Mouse (Mus musculus) forebrain, embryonic 14.5 days (tissue): ENCODE data around the gene Sdk2. TPM values are rescaled to one million over a fixed set of nuclear protein-coding genes. Genes with fewer than 3 reads are reported as not detected.

Experiments used
- ATAC-seq: fragments of 200-750 bp; cut with Nextera tagmentation; 2 replicates; pipeline ENCODE4 v1.8.0; 2017; ENCODE audit warnings: mild to moderate bottlenecking, moderate library complexity
- DNase-seq: peaks from one replicate; pipeline ENCODE4 v3.0.0-alpha.2; 2015; ENCODE audit warnings: low spot score
- H3K27ac ChIP-seq: fragments of 300-500 bp; sonication (generic); 2 replicates; pipeline ENCODE4 v1.5.1; 2014; ENCODE audit warnings: low read depth, mild to moderate bottlenecking, control low read depth, low read length, moderate library complexity
- H3K27me3 ChIP-seq: fragments of 300-500 bp; sonication (generic); replicated peaks from 2 replicates; pipeline ENCODE4 v1.6.1; 2014; ENCODE audit warnings: low read length, control low read depth, mixed read lengths; ENCODE audit not compliant: control insufficient read depth, insufficient read depth
- H3K36me3 ChIP-seq: fragments of 300-500 bp; sonication (generic); 2 replicates; pipeline ENCODE4 v1.6.1; 2014; ENCODE audit warnings: low read length, control low read depth; ENCODE audit not compliant: control insufficient read depth, insufficient read depth
- H3K4me1 ChIP-seq: fragments of 300-500 bp; sonication (generic); 2 replicates; pipeline ENCODE4 v1.6.1; 2014; ENCODE audit warnings: antibody characterized with exemption, low read length, control low read depth; ENCODE audit not compliant: control insufficient read depth, insufficient read depth
- H3K4me2 ChIP-seq: fragments of 300-500 bp; sonication (generic); 2 replicates; pipeline ENCODE4 v1.6.1; 2014; ENCODE audit warnings: mild to moderate bottlenecking, control low read depth, low read length
- H3K4me3 ChIP-seq: fragments of 300-500 bp; sonication (generic); 2 replicates; pipeline ENCODE4 v1.5.1; 2014; ENCODE audit warnings: low read depth, low read length, control low read depth
- H3K9ac ChIP-seq: fragments of 300-500 bp; sonication (generic); 2 replicates; pipeline ENCODE4 v1.6.1; 2014; ENCODE audit warnings: mild to moderate bottlenecking, low read length, control low read depth, moderate library complexity
- H3K9me3 ChIP-seq: fragments of 300-500 bp; sonication (generic); replicated peaks from 2 replicates; pipeline ENCODE4 v1.6.1; 2016; ENCODE audit warnings: low read length, control low read depth, mixed read lengths; ENCODE audit not compliant: control insufficient read depth
- WGBS: fragments of 180-500 bp; shearing (Covaris S2); extraction: QIAGEN DNeasy Blood & Tissue Kit; methylation state at CpG from one replicate; pipeline ENCODE4 v1.1.7; 2014; 5-methylcytosine and 5-hydroxymethylcytosine counted together
- polyA plus RNA-seq: library from polyadenylated mRNA; unstranded; fragments of >200 nt; fragmentation: Nextera tagmentation; extraction: Ambion mirVana; gene quantifications from 2 replicates; pipeline ENCODE4 v1.2.1, GENCODE M21; 2014

The Sdk2 gene
- polyA plus RNA-seq, 1 experiment from 2014 or later = 1.1 TPM

- Histone ChIP-seq H3K4me3 (no peak overlapping the region), H3K27me3 (no peaks in the 10 kb centered on the region), H3K27ac (no peak overlapping the region), H3K4me1 (peaks cover 12% of the 10 kb centered on the region), H3K9me3 (no peaks in the 10 kb centered on the region), H3K36me3 (no peaks in the 10 kb centered on the region), H3K9ac (no peak overlapping the region), H3K4me2 (no peak overlapping the region)
- ATAC-seq (no peak), DNase-seq (no peak)
- 73% methylated on average over 8 of the region's 8 CpGs for WGBS
Observed at GRCm38 (mm10) chr11:113777878-113778464, 288.9 kb downstream of the Sdk2 start.

- DNase-seq (no peak), ATAC-seq (no peak)
- Histone ChIP-seq H3K36me3 (no peaks in the 10 kb centered on the region), H3K27me3 (no peaks in the 10 kb centered on the region), H3K27ac (no peak overlapping the region), H3K4me2 (no peak overlapping the region), H3K4me3 (no peak overlapping the region), H3K4me1 (peaks cover 6% of the 10 kb centered on the region; the same call in 1 of the 2 replicates), H3K9ac (no peak overlapping the region), H3K9me3 (no peaks in the 10 kb centered on the region)
- 75% methylated on average over 14 of the region's 14 CpGs for WGBS
Observed at GRCm38 (mm10) chr11:113776851-113777511, 289.9 kb downstream of the Sdk2 start.

GRCm38 (mm10) chr11:113774773-113775172 lies 292.1 kb downstream of the Sdk2 start:
- H3K27ac ChIP-seq = no peak overlapping the region
- no peak for ATAC-seq
- 76% methylated on average over 3 of the region's 3 CpGs for WGBS

GRCm38 (mm10) chr11:113773191-113773590 lies 293.7 kb downstream of the Sdk2 start:
- no peaks in the 10 kb centered on the region for H3K4me1 ChIP-seq
- WGBS = 83% methylated on average over 5 of the region's 5 CpGs
- H3K9me3 ChIP-seq = no peaks in the 10 kb centered on the region
- no peak overlapping the region for H3K9ac ChIP-seq
- ATAC-seq (no peak), DNase-seq (no peak)
- H3K36me3 ChIP-seq = no peaks in the 10 kb centered on the region
- no peaks in the 10 kb centered on the region for H3K27me3 ChIP-seq
- no peak overlapping the region for H3K27ac ChIP-seq
- no peak overlapping the region for H3K4me2 ChIP-seq
- no peak overlapping the region for H3K4me3 ChIP-seq

More at GRCm38 (mm10) chr11:113774773-113775172, 292.1 kb downstream of the Sdk2 start:
- Histone ChIP-seq H3K4me1 (peaks cover 6% of the 10 kb centered on the region; the same call in 1 of the 2 replicates), H3K27me3 (no peaks in the 10 kb centered on the region), H3K4me3 (no peak overlapping the region), H3K4me2 (no peak overlapping the region), H3K36me3 (no peaks in the 10 kb centered on the region), H3K9me3 (no peaks in the 10 kb centered on the region), H3K9ac (no peak overlapping the region)
- DNase-seq = peak; percentile 43

DNA sequence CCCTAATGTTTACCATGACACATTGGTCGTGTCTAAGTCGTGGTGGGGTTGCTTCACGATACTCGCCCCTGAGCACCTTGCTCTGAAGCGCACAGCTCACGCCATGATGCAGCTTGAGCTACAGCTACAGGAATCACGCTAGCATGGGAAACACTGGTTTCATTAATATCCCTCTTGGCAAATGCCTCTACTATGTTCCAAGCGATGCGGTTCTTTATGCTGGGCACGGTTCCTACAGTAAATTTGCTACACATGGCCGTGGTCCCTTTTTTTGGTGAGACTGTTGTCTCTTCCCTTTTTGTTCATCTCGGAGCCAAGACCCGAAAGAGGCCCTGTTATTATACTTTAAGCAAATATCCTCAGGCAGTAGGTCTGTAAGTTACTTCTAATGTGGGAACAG lies 295.7 kb downstream of the Sdk2 start:
- no peak overlapping the region for H3K27ac ChIP-seq
- no peak overlapping the region for H3K4me3 ChIP-seq
- H3K9me3 ChIP-seq = no peaks in the 10 kb centered on the region
- DNase-seq = no peak
- no peak overlapping the region for H3K4me2 ChIP-seq
- no peaks in the 10 kb centered on the region for H3K36me3 ChIP-seq
- ATAC-seq = no peak
- no peak overlapping the region for H3K9ac ChIP-seq
- WGBS = 88% methylated on average over 13 of the region's 13 CpGs
- H3K4me1 ChIP-seq = no peaks in the 10 kb centered on the region
- H3K27me3 ChIP-seq = no peaks in the 10 kb centered on the region

DNA sequence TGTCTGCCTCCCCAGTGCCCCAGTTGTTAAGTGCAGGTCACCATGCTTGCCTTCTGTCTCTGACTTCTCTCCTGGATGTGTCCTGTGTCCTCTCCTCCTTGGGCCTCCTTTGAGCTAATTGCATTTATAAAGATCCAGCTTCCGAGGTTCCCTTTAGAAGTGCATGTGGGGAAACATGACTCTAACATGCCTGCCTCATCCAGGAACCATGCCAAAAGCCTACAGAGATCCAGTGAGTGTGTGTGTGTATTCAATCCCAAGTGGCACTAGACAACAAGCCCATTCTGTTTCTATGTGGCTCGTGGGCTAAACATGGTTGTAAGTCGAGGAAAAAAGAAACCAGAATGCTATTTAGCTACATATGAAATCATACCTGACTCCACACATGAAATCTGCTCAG lies 298.5 kb downstream of the Sdk2 start:
- peak; percentile 55 for DNase-seq
- H3K4me2 ChIP-seq = no peak overlapping the region
- H3K4me3 ChIP-seq = no peak overlapping the region
- no peaks in the 10 kb centered on the region for H3K27me3 ChIP-seq
- no peaks in the 10 kb centered on the region for H3K36me3 ChIP-seq
- 0 out of 2 replicates have a peak, but pooled peaks cover 4% of the 10 kb centered on the region for H3K4me1 ChIP-seq
- no peaks in the 10 kb centered on the region for H3K9me3 ChIP-seq
- no peak for ATAC-seq
- no peak overlapping the region for H3K27ac ChIP-seq
- WGBS = 44% methylated on average over 3 of the region's 3 CpGs
- H3K9ac ChIP-seq = no peak overlapping the region

- no peaks in the 10 kb centered on the region for H3K27me3 ChIP-seq
- H3K9me3 ChIP-seq = no peaks in the 10 kb centered on the region
- no peak overlapping the region for H3K9ac ChIP-seq
- 0 out of 2 replicates have a peak, but pooled peaks cover 4% of the 10 kb centered on the region for H3K4me1 ChIP-seq
- H3K36me3 ChIP-seq = no peaks in the 10 kb centered on the region
- H3K4me3 ChIP-seq = no peak overlapping the region
- DNase-seq = no peak
- H3K27ac ChIP-seq = no peak overlapping the region
- no peak overlapping the region for H3K4me2 ChIP-seq
- WGBS = 68% methylated on average over 8 of the region's 8 CpGs
- no peak for ATAC-seq
Observed at GRCm38 (mm10) chr11:113767285-113767684, 299.6 kb downstream of the Sdk2 start.

- WGBS = 62% methylated on average over 10 of the region's 10 CpGs
- no peak overlapping the region for H3K4me3 ChIP-seq
- no peaks in the 10 kb centered on the region for H3K9me3 ChIP-seq
- no peaks in the 10 kb centered on the region for H3K36me3 ChIP-seq
- H3K27ac ChIP-seq = no peak overlapping the region
- H3K9ac ChIP-seq = no peak overlapping the region
- 0 out of 2 replicates have a peak, but pooled peaks cover 4% of the 10 kb centered on the region for H3K4me1 ChIP-seq
- DNase-seq = no peak
- H3K4me2 ChIP-seq = no peak overlapping the region
- ATAC-seq = no peak
- H3K27me3 ChIP-seq = no peaks in the 10 kb centered on the region
Observed at GRCm38 (mm10) chr11:113766284-113766985, 300.4 kb downstream of the Sdk2 start.
